Mouse (Mus musculus) heart, embryonic 11.5 days (tissue): ENCODE data around the gene Aff3. TPM values are rescaled to one million over a fixed set of nuclear protein-coding genes. Genes with fewer than 3 reads are reported as not detected.
"Not testable (repeated sequence)": the region's sequence is repeated elsewhere in the genome, so short reads cannot be mapped to it uniquely, and the experiment has no call there.

Experiments
- ATAC-seq: fragments of 200-750 bp; cut with Nextera tagmentation; replicated peaks from 2 replicates; pipeline ENCODE4 v1.8.0; 2017; ENCODE audit warnings: moderate library complexity; ENCODE audit not compliant: insufficient number of reproducible peaks, low FRiP score, low TSS enrichment
- H3K27ac ChIP-seq: fragments of 300-500 bp; sonication (generic); 2 replicates; pipeline ENCODE4 v1.5.1; 2014; ENCODE audit warnings: mild to moderate bottlenecking, low read depth, low read length
- H3K27me3 ChIP-seq: fragments of 300-500 bp; sonication (generic); 2 replicates; pipeline ENCODE4 v1.6.1; 2014; ENCODE audit warnings: mild to moderate bottlenecking, low read length, mixed read lengths; ENCODE audit not compliant: control insufficient read depth, insufficient read depth
- H3K36me3 ChIP-seq: fragments of 300-500 bp; sonication (generic); 2 replicates; pipeline ENCODE4 v1.6.1; 2014; ENCODE audit warnings: mild to moderate bottlenecking, low read length, moderate library complexity, mixed read lengths; ENCODE audit not compliant: control insufficient read depth, insufficient read depth
- H3K4me1 ChIP-seq: fragments of 300-500 bp; sonication (generic); 2 replicates; pipeline ENCODE4 v1.6.1; 2014; ENCODE audit warnings: low read length; ENCODE audit not compliant: control insufficient read depth, insufficient read depth
- H3K4me2 ChIP-seq: fragments of 300-500 bp; sonication (generic); 2 replicates; pipeline ENCODE4 v1.6.1; 2014; ENCODE audit warnings: mild to moderate bottlenecking, moderate library complexity
- H3K4me3 ChIP-seq: fragments of 300-500 bp; sonication (generic); 2 replicates; pipeline ENCODE4 v1.5.1; 2014; ENCODE audit warnings: low read depth, low read length
- H3K9ac ChIP-seq: fragments of 300-500 bp; sonication (generic); 2 replicates; pipeline ENCODE4 v1.6.1; 2014; ENCODE audit warnings: mild to moderate bottlenecking, low read depth, low read length, moderate library complexity
- H3K9me3 ChIP-seq: fragments of 300-500 bp; sonication (generic); replicated peaks from 2 replicates; pipeline ENCODE4 v1.6.1; 2016; ENCODE audit warnings: low read length; ENCODE audit not compliant: control insufficient read depth
- WGBS: fragments of 180-500 bp; shearing (Covaris S2); extraction: QIAGEN DNeasy Blood & Tissue Kit; methylation state at CpG from one replicate; pipeline ENCODE4 v1.1.7; 2014; ENCODE audit not compliant: insufficient replicate concordance; 5-methylcytosine and 5-hydroxymethylcytosine counted together
- polyA plus RNA-seq: library from polyadenylated mRNA; unstranded; fragments of >200 nt; fragmentation: Nextera tagmentation; extraction: Ambion mirVana; gene quantifications from 2 replicates; pipeline ENCODE4 v1.2.1, GENCODE M21; 2014

The Aff3 gene
- polyA plus RNA-seq, 1 experiment from 2014 or later = 6.7 TPM

DNA sequence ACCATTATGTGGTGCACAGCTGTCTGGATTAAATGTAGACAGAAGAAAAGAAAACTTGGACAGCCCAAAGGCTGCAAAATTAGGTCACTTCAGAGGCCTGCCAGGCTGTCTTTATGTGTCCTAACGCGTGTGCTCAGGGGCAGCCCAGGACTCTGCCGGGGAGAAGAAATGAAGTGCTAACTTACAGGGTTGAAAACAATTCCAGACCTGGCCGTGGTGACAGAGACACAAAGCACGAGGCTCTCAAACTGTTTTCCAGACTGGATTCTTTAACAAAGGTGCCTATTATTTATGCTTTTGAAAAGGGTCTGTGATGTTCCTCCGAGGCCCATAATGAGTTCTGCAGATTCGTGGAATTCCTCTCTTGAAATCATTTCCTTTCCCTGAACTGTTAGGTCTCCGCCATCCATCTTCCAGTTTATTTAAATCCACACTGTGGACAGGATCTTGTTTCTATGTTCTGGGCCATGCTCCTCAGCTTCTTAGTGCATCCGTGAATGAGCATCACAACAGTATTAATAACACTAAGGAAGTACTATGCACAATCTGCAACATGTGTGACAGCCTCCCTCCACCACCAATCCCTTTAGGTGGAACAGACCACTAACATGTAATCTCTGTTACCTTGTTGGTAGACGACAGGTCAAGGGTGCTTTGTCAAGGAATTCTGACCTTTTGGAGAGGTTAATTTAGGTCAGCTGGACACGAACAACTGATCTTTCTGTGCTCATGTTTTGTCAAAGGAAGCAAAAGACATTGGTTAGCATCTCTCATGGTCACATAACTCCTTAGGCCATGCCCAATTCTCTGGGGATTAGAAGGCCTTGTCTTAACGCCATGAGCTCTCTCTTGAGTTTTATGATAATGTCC is 228.0 kb downstream of the Aff3 start:
- peaks cover 30% of the 10 kb centered on the region for H3K4me1 ChIP-seq
- H3K27me3 ChIP-seq = no peaks in the 10 kb centered on the region
- ATAC-seq = no peak
- no peaks in the 10 kb centered on the region for H3K36me3 ChIP-seq
- no peak overlapping the region for H3K27ac ChIP-seq
- H3K4me3 ChIP-seq = no peak overlapping the region
- no peak overlapping the region for H3K4me2 ChIP-seq
- 51% methylated on average over 12 of the region's 12 CpGs for WGBS
- H3K9me3 ChIP-seq = no peaks in the 10 kb centered on the region
- no peak overlapping the region for H3K9ac ChIP-seq

DNA sequence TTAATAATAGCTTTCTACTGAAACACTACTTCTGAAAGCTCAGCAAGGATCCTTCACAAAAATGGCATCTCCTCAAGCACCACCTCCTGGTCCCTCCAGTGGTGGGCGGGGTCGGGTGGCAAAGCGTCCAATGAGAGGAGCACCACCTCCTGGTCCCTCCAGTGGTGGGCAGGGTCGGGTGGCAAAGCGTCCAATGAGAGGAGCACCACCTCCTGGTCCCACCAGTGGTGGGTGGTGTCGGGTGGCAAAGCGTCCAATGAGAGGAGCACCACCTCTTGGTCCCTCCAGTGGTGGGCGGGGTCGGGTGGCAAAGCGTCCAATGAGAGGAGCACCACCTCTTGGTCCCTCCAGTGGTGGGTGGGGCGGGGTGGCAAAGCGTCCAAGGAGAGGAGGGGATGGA is 234.4 kb downstream of the Aff3 start:
- not testable (repeated sequence) for ATAC-seq, H3K36me3 ChIP-seq, H3K4me2 ChIP-seq, H3K27ac ChIP-seq, H3K4me1 ChIP-seq, H3K9ac ChIP-seq, H3K9me3 ChIP-seq, H3K4me3 ChIP-seq, H3K27me3 ChIP-seq
- WGBS = 89% methylated on average over 12 of the region's 12 CpGs

DNA sequence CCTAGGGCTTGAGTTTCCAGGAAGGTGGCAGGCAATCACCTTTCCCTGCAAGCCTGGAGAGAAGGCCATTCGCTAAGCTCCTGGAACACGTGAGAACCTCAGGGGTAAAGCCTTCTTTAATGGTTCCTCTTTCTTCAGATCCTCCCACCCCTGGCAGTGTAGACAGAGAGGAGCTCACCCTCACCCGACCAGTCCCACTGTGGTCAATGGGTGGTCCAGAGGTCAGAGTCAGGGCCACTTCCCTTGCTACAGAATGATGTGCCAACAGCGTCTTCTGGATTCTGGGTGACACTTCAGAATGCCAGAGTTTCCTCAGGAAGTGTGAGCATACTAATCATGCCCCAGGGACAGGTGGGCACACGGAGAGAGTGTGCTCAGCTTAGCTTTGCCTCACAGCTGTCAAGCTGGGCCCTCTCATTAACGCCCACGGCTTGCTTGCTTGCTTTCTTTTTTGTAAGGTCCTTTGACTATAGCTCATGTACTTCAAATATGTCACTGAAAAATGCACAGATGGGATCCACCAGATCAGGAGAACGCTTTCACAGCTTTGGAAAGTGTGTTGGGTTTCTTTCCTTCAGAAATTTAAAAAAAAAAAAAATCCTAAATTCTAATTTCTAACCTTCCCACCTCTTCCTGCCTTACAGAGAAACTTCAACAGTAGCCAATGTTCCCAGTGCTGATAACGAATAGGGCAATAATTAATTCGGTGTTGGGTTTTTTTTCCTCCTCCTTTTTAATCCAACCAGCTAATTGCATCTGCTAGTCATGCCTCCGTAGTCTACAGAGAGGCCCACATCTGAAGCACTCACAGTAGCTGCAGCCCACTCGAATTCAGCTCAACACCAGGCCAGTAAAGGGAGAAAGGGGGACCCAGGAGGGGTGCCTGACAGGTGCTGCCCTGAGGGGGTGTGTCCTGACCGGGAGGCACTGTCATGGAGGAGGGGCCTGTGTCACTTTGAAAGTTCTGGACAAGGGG is 235.8 kb downstream of the Aff3 start:
- H3K36me3 ChIP-seq = no peaks in the 10 kb centered on the region
- no peak overlapping the region for H3K4me3 ChIP-seq
- no peak overlapping the region for H3K27ac ChIP-seq
- no peaks in the 10 kb centered on the region for H3K9me3 ChIP-seq
- H3K9ac ChIP-seq = no peak overlapping the region
- no peaks in the 10 kb centered on the region for H3K27me3 ChIP-seq
- no peak for ATAC-seq
- WGBS = 64% methylated on average over 13 of the region's 13 CpGs
- no peaks in the 10 kb centered on the region for H3K4me1 ChIP-seq
- no peak overlapping the region for H3K4me2 ChIP-seq

DNA sequence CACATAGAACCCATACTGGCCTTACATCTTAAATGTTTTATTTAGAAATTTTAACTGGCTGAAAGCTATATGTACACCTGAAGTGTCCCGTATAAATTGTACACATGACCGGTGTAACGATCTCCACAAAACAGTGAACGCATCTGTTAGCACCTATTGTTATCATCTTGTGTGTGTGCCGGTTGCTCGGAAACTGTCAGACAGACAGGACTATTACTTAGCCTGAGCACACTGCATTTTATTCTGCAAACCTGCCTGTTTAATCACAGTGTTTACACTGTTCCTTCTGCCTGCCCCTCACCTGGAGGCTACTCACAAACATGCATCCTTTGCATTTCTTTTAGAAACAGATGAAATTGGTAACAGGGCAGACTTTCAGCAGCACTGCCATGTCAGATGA is 241.8 kb downstream of the Aff3 start:
- Histone ChIP-seq H3K9ac (no peak overlapping the region), H3K36me3 (no peaks in the 10 kb centered on the region), H3K4me3 (no peak overlapping the region), H3K4me1 (no peaks in the 10 kb centered on the region), H3K4me2 (no peak overlapping the region), H3K27me3 (no peaks in the 10 kb centered on the region), H3K27ac (no peak overlapping the region), H3K9me3 (no peaks in the 10 kb centered on the region)
- 86% methylated on average over 6 of the region's 6 CpGs for WGBS
- no peak for ATAC-seq

DNA sequence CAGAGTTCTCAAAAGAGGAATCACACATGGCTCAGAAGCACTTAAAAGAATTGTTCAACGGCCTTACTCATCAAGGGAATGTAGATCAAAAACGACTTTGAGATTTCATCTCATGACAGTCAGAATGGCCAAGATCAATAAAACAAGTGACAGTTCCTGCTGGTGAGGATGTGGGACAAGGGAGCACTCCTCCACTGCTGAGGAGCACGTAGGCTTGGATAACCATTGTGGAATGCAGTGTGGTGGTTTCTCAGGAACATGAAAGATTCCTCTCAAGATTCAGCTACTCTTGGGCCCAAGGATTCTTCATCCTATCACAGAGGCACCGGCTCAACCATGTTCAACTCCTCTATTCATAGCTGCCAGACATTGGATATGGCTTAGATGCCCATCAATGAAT is 245.4 kb downstream of the Aff3 start:
- H3K4me2 ChIP-seq = no peak overlapping the region
- no peak overlapping the region for H3K9ac ChIP-seq
- H3K4me1 ChIP-seq = peaks cover 4% of the 10 kb centered on the region; the same call in 1 of the 2 replicates
- no peaks in the 10 kb centered on the region for H3K36me3 ChIP-seq
- 80% methylated on average over 4 of the region's 4 CpGs for WGBS
- no peak for ATAC-seq
- no peaks in the 10 kb centered on the region for H3K27me3 ChIP-seq
- H3K9me3 ChIP-seq = no peaks in the 10 kb centered on the region
- no peak overlapping the region for H3K27ac ChIP-seq
- H3K4me3 ChIP-seq = no peak overlapping the region

DNA sequence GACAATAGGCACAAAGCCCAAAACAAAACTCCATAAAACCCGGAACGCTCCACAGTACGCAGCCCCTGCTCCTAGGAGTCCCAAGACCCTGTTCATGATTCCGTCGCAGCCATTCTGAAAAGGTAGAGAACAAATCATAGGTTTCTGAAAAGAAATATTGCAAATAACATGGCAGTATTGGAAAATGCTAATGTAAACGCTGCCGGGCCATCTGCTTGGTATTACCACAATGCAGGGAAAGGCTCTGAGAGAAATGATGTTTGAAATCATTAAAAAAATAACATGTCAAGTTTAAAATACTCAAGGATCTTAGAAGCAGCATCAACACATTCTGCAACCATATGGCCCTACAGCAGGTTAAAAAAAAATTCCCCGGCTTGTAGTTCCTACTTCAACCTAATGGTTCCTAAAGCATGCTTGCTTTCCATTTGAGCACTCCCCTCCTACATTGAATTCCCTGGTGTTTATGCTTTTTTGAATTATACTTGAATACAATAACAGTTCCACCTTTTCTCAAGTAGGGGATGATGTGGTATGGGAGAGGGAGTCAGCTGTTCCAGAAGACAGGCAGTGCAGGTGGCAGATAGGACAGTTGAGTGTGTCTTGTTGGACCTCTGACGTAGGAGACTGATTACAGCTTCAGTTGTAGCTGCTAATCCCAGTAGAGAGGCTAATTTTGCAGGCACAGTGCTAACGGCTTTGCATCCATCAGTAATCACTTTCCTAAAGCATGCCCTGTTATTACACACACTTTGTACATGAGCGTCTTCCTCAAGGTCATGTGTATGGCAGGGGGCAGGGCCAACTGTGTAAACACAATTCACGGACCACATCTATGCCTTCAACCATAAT is 246.3 kb downstream of the Aff3 start:
- no peak for ATAC-seq
- Histone ChIP-seq H3K4me1 (peaks cover 4% of the 10 kb centered on the region; the same call in 1 of the 2 replicates), H3K27me3 (no peaks in the 10 kb centered on the region), H3K9ac (no peak overlapping the region), H3K36me3 (no peaks in the 10 kb centered on the region), H3K27ac (0 out of 2 replicates have a peak overlapping the region, but pooled peaks have one; percentile 17), H3K4me2 (no peak overlapping the region), H3K9me3 (no peaks in the 10 kb centered on the region), H3K4me3 (no peak overlapping the region)
- 76% methylated on average over 12 of the region's 12 CpGs for WGBS

DNA sequence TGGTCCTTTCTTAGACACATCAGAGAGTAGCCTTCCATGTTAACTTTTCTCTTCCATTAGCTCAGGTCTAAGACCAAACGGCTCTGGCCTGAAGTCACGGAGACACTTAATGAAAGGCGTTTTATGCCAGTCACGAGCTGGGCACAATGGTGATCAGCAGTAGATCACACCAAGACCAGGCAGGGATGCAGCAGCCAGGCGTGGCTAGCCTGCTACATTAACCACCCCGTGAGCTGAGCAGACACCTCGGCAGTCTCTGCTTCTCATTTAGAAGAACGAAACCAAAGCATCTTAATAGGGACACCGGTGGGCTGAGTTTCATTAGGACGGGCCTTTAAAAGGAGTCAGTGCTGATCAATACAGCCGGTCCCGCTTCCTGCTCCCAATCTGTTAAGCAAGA is 247.6 kb downstream of the Aff3 start:
- ATAC-seq = no peak
- Histone ChIP-seq H3K36me3 (no peaks in the 10 kb centered on the region), H3K27ac (no peak overlapping the region), H3K4me1 (peaks cover 6% of the 10 kb centered on the region; the same call in 1 of the 2 replicates), H3K9ac (no peak overlapping the region), H3K9me3 (no peaks in the 10 kb centered on the region), H3K4me2 (no peak overlapping the region), H3K27me3 (no peaks in the 10 kb centered on the region), H3K4me3 (no peak overlapping the region)
- WGBS = 81% methylated on average over 12 of the region's 12 CpGs

DNA sequence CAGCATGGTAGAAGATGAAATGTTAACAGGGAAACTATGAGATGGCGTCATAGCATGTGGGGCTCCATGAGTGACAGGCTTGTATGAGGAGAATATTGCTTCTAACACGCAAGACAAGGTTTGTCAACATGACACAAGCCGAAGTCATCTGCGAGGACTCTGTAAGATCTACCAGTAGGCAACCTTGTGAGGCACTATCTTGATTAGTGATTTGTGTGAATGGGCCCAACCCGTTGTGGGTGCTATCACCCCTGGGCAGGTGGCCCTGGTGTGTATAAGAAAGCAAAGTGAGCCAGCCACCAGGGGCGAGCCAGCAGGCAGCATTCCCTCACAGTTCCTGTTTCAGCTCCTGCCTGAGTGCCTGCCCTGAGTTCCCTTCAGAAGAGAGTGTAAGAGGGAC is 249.2 kb downstream of the Aff3 start:
- Histone ChIP-seq H3K9me3 (no peaks in the 10 kb centered on the region), H3K4me2 (no peak overlapping the region), H3K4me3 (no peak overlapping the region), H3K27ac (no peak overlapping the region), H3K36me3 (no peaks in the 10 kb centered on the region), H3K9ac (no peak overlapping the region), H3K27me3 (no peaks in the 10 kb centered on the region), H3K4me1 (peaks cover 9% of the 10 kb centered on the region)
- ATAC-seq = no peak
- 85% methylated on average over 6 of the region's 6 CpGs for WGBS
